Mouse (Mus musculus) ovary, postnatal 10 days (tissue): Measurements from ENCODE around the gene Gm49392.
"Not testable (repeated sequence)": the region's sequence is repeated elsewhere in the genome, so short reads cannot be mapped to it uniquely, and the experiment has no call there.

ENCODE experiments used
- DNase-seq: peaks from one replicate; pipeline ENCODE4 v3.0.0; 2022; ENCODE audit warnings: low spot score

Gm49392 gene

DNA sequence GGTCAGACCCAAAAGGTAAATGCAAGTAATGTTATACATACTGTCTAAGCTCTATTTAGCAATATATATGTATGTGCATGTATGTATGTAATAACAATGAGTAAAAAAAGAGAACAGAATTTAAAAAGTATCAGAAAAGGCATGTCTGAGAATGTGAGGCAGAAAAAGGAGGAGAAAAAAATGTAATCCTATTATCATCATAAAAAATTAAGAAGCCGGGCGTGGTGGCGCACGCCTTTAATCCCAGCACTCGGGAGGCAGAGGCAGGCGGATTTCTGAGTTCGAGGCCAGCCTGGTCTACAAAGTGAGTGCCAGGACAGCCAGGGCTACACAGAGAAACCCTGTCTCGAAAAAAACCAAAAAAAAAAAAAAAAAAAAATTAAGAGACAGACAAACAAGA lies at the start of gene Gm49392:
Gene Gm49392, minus strand, starts transcription at position 101 of the 400 bp plus-strand sequence.
- not testable (repeated sequence) for DNase-seq

DNA sequence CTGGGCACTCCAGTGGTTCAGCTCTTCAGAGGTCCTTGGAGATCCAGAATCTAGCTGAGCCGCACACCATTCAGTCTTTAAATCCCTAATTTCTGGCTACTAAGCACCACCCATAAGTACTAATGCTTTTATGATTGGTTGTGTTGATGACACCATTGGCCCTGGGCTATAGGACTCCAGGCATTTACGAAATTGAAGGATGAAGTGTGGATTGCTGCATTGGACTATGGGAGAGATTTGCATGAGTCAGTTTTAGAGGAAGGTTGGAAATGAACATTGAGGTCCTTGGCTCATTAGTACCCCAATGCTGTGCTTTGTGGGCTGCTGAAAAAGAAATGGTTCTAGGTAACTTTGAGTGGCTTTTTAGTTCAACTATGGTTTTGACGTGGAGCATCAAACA lies 45.2 kb upstream of the Gm49392 start, which contains the start of gene Tpbpa:
Gene Tpbpa, minus strand, starts transcription at position 101 of the 400 bp plus-strand sequence.
- not testable (repeated sequence) for DNase-seq

DNA sequence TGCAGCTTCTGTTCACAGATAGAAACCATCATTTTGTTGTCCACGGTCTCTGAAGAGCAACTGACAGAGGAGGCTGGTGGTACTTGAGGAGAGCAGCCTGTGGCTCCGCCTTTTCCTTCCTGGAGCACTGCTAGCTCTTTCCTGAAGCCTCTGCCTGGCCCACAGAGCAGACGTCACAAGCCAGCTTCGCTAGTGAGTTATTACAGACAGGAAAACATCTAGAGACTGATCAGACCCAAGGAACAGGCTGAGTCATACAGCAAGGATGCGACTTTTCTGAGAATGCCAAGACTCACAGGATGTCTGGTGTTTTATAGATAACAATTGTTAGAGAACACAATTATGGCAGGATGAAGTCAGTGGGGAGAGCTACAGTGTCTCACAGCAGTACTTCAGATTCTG lies 39.8 kb upstream of the Gm49392 start, which contains the start of the genes Gm49391 and Ctla2a:
Gene Gm49391, minus strand, starts transcription at position 72 of the 402 bp plus-strand sequence.
Gene Ctla2a, minus strand, starts transcription at position 126 of the 402 bp plus-strand sequence.
- DNase-seq, result no peak

DNA sequence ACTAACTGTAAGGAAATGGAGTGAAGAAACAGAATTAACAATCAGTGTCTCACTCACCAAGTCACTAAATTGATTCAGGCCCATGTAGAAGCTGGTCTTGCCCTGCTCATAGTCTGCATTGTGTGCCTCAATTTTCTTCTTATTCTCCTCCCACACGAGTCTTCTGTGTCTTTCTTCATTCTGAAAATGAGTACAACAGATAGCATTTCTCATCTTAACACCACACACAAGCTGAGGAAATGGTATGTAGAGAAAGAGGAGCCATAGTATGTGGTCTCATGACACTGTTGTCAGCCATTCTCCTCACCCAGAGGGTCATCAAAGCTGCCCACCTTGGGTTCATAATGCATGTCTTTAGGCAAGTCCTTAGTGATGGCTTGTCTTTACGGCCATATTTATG lies 38.8 kb upstream of the Gm49392 start, which contains the start of gene Gm49393:
Gene Gm49393, minus strand, starts transcription at position 101 of the 400 bp plus-strand sequence.
- not testable (repeated sequence) for DNase-seq

DNA sequence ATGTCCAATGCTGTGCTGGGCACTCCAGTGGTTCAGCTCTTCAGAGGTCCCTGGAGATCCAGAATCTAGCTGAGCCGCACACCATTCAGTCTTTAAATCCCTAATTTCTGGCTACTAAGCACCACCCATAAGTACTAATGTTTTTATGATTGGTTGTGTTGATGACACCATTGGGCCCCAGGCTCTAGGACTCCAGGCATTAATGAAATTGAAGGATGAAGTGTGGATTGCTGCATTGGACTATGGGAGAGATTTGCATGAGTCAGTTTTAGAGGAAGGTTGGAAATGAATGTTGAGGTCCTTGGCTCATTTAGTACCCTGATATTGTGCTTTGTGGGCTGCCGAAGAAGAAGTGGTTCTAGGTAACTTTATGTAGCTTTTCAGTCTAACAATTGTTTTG lies 8.1 kb upstream of the Gm49392 start, which contains the start of gene Tpbpb:
Gene Tpbpb, minus strand, starts transcription at position 101 of the 400 bp plus-strand sequence.
- DNase-seq, result not testable (repeated sequence)

DNA sequence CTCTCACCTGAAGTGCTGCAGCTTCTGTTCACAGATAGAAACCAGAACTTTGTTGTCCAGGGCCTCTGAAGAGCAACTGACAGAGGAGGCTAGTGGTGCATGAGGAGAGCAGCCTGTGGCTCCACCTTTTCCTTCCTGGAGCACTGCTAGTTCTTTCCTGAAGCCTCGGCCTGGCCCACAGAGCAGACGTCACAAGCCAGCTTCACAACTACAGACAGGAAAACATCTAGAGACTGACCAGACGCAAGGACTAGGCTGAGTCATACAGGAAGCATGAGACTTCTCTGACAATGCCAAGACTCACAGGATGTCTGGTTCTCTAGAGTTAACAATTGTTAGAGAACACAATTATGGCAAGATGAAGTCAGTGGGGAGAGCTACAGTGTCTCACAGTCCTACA lies 634 bp upstream of the Gm49392 start, which contains the start of gene Ctla2b:
Gene Ctla2b, minus strand, starts transcription at position 120 of the 400 bp plus-strand sequence.
- no peak for DNase-seq

DNA sequence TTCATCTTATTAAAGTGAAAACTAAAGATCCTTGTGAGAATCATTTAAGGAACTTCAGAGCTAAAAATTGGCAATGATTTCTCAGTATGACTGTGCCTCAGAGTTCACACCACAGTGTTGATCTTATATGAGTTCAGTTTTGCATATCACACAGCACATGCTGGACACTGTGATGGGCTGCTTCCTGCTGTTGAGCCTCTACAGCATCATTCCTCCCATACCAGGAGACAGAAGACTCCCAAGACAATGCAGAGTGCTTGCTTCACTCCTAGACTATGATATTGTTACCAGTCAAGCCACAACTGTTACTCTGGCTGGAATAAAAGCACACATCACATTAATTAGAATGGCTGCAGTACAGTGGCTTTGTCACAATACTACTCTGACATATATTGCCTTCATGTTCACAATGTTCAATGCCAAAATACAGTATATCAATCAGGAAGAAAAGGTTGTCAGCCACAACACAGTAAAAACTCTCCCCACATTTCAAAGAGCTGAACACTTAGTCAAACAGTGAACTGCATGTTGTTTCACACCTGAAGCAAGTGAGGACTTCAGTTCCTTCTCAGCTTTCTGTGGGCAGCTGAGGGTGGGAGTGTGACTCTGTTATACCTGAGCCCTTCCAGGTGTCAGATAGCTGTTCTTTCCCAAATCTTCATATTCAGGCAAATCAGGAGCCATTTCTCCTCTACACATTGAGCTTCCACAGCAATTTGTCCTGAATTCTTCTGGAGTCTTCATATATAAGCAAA lies 1.1 kb downstream of the Gm49392 start:
- DNase-seq, result no peak

DNA sequence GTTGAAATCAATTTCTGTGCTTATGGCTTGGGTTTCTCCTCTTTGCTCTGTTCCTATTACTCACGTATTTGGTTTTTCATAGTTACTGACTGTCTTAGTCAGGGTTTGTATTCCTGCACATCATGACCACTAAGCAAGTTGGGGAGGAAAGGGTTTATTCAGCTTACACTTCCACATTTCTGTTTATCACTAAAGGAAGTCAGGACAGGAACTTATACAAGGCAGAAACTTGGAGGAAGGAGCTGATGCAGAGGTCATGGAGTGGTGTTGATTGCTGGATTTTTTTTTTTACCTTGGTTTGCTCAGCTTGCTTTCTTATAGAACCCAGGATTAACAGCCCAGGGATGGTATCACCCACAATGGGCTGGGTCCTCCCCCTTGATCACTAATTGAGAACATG lies 4.4 kb downstream of the Gm49392 start:
- no peak for DNase-seq

DNA sequence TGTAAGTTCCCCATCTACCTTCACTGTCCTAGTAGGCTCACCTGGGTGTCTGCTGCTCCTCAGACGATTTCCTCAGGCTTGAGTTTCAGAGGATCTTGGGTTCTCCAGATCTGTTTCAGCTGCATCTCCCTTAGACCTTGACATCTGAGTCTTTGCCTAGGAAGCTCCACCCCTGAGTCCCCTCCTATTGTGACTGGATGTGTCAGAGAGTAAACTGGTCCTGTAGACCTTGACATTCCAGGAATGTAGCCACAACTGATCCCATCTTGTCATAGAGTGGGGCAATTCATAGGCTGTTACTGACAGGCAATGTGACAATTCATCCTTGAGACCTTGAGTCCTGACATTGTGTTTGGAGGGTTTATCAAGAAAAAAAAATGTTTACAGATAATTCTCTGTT lies 32.4 kb downstream of the Gm49392 start, which contains the start of gene 4930486L24Rik:
Gene 4930486L24Rik, minus strand, starts transcription at position 195 of the 400 bp plus-strand sequence.
- no peak for DNase-seq

DNA sequence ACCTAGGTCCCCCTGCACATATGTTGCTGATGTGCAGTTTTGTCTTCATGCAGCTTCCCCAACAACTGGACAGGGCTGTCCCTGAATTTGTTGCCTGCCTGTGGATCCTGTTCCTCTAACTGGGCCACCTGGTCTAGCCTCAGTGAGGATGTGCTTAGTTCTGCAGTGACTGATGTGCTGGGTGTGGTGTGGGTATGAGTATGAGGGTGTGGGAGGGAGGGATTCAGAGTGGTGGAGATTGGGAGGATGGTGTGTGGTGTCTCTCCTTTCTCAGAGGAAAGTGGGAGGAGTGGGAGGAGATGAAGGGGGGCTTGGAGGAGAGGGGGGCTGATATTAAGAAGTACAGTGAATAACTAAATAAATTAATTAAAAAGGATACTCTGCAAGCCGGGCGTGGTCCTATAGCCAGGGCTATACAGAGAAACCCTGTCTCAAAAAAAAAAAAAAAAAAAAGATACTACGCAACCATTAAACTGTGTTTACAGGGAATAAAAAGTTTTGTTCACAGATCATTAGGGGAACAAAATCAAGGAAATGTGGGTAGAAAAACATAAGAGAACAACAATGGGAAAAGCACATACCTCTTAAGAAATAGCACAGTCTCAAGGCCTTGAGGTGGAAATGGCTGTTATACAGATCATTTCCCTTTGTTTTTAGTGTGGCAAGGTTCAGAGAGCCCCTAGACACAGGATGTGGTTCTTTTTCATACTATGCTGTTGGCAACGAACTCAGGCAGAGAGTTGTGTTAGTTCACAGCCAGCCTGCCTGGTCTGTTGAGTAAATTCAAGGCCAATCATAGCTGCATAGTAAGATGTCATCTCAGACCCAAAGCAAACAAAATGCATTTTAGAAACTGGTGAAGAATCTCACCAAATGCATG lies 48.2 kb downstream of the Gm49392 start:
- no peak for DNase-seq

DNA sequence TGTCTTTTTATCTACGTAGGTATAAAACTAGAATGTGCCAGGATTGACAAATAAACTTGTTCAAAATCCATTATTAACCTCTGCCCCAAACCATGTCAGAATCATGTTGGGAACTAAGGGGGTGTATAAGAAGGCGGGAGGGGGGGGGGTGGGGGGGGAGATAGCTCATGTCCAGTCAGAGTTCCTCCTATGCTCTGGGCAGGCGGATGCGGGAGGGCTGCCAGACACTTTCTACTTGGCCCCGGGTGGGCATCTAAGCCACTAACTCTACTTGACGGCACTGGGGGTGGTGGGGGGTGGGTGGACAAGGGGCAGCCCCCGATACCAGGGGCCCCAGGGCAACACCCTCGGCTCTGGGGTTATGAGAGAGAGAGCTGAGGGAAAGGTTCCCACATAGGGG lies 53.5 kb downstream of the Gm49392 start:
- DNase-seq, result no peak

DNA sequence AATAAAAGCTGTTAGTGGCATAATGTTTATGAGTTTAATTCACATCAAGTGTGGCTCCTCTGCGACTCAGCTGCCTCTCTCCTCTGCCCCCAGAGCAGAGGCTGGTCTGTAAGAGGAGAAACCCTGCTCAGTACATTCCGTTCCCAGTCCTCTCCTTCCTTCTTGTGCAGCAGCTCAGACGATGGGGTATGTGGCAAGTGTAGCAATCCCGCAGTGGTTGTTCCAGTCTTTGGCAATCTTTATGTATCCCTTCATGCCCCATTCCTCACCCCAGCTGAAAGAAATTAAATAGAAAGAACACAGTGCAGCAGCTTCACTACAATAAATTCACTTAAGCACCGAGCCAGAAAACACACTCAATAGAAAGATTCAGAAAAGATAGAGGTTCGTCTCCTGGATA lies 54.0 kb downstream of the Gm49392 start:
- DNase-seq, result no peak

DNA sequence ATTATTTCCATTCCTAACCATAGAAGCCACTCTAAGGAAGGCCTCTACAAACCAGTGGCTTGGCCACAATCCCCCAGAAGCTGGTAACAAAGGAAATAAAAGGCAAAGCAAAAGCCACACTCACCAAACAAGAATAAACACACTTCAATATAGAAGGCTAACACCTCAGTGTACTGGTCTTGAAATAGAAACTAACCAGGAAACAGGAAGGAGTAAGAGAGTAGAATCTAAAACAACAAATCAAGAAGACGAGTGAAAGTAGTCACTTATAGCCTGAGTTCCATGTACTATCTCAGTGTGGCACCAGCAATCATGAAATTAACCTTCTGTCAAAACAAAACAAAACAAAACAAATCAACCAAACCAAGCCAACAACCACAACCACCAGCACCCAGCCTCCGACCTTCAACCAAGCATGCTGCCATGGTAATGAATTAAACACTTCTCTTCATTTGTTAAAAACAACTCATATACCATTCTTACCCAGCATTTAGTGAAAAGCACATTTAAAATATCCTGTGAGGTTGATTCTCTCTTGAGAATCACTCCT lies 57.3 kb downstream of the Gm49392 start:
- no peak for DNase-seq

DNA sequence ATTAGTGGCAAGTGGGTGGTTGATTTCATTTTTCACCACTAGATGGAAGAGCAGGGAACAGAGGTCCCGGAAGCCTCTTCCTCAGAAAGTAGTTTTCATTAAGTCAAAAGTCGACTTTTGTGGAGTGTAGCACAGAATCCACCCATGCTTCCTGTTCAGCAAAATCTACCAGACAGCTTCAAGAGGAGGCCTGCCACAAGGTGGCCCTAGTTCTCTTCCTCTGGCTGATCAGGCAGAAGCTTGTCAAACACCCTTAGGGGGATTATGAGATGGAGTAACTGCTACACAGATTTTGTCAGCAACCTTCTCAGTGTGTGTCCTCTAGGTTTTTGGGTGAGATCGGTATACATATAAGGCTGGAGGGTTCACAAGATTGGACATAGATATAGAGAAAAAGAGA lies 70.6 kb downstream of the Gm49392 start:
- DNase-seq, result no peak

DNA sequence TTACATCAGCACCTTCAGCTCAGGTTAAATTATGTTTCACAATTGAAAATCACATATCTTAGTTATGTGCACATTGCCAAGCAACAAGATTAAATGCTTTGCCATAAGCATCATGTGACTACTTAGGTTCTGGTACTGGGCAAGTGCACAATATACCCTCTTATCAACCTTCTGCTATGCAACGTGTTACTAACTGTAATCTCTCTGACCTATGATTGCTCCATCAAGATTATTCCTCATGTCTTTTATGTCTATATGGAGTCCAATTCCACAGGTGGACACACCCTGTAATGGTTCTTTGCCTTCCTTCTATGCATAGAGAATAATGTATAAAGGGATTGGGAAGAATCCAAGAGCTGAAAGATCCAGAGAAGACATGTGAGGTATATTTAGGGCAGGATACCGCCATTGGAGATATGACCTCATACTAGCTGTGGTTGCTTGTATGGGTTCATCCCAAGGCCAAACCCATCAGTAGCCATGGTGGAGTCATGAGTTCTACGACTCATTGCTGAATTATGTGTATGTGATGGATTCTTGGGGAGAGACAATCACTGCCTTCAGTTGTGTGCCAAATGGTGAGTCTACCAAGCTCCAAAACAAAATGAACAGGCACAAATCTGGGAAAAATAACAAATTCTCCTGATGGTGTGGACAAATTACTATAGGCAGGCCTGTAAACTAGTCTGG lies 76.1 kb downstream of the Gm49392 start:
- DNase-seq, result no peak

DNA sequence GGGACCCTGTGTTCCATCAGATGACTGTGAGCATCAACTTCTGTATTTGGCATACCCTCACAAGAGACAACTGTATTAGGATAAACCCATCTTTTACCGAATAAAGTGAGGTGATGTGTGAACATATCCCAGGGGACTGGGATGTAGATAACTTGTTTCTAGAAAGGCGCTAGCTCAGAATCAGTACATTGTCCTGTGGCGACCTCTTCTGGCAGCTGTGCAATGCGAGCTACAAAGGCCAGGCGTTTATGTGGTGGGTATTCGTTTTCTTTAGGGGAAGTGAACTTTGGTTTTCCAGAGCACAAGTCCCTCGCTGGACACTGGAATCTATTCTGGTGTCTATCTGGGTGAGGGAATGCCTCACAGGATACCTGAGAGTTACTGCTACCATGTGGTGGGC lies 77.2 kb downstream of the Gm49392 start:
- no peak for DNase-seq

DNA sequence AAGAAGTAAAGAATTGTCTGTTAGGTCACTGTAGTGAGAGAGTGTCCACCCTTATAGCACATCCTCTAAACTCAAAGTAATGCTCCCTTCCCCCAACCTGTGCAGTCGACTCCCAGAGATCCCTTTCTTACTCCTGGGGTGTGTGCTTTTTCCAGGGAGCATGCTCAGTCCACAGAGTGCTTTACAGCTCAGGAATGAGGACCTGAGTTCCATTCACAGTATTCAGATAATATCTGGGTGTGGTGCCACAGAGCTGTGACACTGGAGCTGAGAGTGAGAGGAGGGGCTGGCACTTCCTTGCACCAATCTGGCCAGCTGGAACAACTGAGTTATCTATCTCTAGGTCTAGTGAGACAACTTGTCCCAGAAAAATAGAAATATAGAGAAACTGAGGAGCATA lies 83.0 kb downstream of the Gm49392 start:
- DNase-seq, result no peak

DNA sequence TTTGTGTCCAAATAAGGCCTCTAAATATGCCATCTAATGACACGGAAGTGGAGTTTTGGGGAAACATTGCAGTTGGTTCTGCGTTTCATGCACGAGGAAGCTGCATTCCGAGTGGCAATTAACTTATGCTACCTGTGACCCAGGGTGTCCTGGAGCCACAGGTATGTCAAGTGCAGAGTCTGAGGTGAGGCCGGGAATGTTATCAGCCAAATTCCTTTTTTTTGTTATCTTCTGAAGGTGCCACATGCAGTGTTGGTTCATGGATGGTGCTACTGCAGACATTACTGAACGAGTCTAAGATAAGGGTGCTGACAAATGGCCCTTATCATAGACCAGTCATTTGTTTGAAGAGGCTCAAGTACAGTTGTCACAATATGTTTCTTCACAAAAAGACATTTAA lies 83.9 kb downstream of the Gm49392 start:
- DNase-seq, result no peak

DNA sequence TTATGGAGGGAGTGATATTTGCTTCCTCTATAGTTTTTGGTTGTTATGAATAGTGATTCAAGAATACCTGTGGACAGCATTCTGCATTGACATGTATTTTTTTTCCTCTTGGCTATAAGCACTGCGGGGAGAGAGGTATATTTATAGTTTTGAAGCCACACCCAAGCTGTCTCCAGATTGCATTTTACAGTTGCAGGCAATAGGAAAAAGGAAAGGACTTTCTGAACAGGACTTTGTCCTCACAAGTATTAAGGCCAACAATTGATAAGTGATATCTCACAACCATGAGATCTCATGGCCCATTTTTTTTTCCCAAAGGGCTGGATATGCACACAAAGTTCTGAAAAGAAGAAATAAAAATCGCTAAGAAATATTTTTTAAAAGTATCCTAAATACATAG lies 87.0 kb downstream of the Gm49392 start:
- DNase-seq, result no peak

DNA sequence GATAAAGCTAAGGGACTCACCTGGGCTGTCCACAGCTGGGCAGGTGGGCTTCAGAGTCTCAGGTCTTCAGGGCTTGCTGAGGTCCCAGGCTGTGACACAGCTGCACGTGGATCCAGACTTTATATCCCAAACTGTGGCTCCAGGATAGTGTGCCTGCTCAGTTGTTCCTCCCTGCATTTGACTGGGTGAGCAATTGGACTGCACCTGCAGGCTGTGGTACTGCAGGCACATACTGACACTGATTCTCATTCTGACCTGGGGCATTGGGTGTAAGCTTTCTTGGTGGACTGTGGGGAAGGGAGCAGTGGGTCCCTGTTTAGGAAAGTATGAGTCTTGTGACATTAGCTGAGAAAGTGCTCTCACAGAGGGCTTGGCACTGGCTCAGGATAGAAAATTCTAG lies 93.9 kb downstream of the Gm49392 start, which contains the start of gene Ctsll3:
Gene Ctsll3, minus strand, starts transcription at position 101 of the 400 bp plus-strand sequence.
- DNase-seq, result no peak
